Mouse (Mus musculus): Measurements from ENCODE around the gene Olfr750.
A peak's percentile ranks its signal among the peaks of the same experiment; 100 is the strongest.

The Olfr750 gene

DNA sequence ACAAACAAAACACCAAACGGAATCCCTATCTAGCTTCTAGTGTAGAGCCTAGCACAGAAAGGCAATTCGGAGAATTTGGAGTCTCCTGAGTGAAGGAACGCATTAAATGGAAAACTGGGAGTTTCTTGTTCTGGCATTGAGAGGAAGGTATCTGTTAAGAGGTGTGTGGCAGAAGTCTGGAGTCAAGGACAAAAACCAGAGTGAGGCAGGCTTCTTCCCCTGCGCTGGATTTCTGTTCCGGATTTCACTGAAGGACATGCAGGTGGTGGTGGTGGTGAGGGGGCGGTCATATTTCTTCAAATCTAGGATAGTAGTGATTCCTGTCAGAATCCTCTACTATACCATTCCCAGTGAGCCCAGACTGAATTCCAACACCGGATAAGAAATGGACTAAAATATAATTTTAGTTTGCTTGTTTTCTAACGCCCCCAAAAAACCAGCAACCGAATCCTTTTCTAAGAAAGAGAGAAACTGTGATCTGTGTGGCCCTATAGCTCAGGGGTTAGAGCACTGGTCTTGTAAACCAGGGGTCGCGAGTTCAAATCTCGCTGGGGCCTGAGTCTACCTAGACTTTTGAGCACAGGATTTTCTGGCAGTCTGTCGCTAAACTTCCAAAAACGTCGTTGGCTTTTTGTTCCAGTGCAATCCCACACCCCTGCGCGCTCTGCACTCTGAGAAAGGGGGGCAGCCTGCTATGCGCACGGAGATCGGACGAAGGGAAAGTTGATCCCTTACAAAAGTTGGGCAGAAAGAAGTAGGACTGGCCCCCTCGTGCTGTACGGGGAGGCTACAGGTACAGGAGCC is 14.1 kb upstream of the Olfr750 start:
- DNase-seq (ENCODE audit: low read depth), result peak; percentile 90

GRCm38 (mm10) chr14:51087762-51088161 is 13.5 kb upstream of the Olfr750 start:
- DNase-seq (ENCODE audit: low read depth), result no peak

DNA sequence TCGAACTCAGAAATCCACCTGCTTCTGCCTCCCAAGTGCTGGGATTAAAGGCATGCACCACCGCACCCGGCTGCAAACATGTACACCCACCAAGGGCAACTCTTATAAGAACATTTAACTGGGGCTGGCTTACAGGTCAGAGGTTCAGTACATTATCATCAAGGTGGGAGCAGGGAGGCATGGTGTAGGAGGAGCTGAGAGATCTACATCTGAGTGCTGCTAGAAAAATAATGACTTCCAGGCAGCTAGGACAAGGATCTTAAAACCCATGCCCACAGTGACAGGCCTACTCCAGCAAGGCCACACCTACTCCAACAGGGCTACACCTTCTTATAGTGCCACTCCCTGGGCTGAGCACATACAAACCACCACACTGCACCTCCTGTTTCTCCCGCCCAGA is 11.7 kb upstream of the Olfr750 start:
- peak; percentile 16 for DNase-seq (ENCODE audit: low read depth)

- DNase-seq (ENCODE audit: low read depth), result no peak
Observed at GRCm38 (mm10) chr14:51085086-51085485, 10.9 kb upstream of the Olfr750 start.

GRCm38 (mm10) chr14:51083805-51084204 is 9.6 kb upstream of the Olfr750 start:
- DNase-seq (ENCODE audit: low read depth), result no peak

DNA sequence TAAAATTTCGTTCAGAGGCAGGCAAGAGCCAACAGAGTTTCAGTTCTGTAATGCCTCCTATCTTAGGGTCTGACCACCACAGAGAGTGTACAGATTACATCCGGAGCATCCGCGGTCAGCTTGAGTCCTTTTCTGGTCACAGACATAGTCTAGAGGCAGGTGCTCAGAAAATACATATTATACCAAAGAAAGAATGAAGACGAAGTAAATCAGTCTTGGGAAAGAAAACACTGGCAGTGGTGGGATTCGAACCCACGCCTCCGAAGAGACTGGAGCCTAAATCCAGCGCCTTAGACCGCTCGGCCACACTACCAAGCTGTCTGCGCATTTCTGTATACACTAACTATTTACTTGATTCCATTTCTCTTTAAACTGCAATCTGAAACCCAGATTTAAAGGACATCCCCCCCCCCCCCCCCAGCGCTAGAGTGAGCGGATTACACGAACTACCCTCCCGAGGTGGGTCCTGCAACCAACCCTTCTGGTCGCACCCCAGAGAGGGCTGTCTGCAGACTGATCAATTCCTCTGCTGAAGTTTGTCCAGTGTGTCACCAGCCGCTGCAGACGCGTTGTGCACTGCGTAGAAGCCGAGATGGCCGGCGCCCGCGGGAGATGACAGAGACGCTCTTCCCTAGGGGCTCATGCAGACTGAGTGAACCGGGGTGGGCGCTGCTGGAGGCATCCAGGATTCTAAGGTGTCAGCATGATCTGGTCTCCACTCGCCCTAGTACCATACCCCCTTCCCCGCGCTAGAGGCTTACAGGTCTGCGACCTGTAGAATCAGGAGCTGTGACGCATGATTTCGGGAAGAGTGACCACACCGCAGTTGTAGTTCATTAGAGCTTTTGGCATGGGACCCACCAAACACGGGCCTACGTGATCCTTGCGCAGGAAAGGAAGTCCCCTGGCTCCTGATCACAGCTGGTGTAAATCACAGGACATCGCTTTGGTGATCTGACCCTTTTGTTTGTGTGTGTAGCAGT is 8.7 kb upstream of the Olfr750 start:
- no peak for DNase-seq (ENCODE audit: low read depth)

- no peak for DNase-seq (ENCODE audit: low read depth)
Observed at GRCm38 (mm10) chr14:51081035-51081434, 6.8 kb upstream of the Olfr750 start.

DNA sequence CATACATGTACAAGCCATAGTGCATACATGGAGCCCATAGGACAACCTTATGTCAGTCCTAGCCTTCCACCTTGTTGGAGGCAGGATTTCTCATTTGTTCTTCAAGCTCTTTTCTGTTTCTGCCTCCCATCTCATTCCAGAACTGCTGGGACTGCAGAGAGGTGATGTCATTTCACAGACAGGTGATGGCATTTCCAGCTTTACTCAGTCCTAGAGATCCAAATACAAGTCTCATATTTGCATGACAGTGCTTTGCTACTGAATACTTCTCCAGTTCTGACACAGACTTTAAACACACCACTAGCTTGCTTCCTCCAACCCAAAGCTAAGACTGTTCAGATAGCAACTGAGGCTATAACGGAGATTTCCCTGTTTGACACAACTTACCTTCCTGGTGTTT is 4.9 kb upstream of the Olfr750 start:
- no peak for DNase-seq (ENCODE audit: low read depth)

DNA sequence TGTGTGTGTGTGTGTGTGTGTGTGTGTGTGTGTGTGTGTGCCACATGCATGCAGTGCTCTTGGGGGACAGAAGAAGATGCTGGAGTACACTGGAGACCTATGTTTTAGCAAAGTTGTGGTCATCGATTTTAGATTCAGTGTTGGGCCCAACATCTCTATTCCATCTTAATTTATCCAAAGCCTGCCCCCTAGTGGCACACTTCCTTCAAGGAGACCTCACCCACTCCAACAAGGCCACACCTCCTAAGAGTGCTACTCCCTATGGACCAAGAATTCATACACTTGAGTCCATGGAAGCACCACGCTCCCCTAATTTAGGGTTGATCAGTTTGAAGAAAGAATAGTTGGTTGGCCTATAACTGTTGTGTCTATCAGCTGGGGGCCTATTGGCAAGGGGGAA is 4.6 kb downstream of the Olfr750 start:
- DNase-seq (ENCODE audit: low read depth), result peak; percentile 76

DNA sequence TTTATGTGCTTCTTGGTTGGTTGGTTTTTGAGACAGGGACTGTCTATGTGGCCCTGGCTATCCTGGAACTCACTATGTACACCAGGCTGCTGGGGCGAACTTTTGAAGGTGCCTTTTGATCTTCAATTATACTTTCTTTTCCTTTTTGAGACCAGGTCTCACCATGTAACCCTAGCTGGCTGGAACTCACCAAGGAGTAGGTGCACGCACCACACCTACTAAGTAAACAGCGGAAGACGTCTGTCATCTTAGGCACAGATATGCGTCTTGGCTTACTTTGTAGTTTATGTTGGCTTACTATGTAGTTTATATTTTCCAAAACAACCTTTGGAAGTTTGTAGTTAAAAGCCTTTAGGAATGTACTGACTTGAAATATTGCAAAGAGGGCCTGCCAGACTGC is 5.3 kb downstream of the Olfr750 start:
- DNase-seq (ENCODE audit: low read depth), result no peak

- no peak for DNase-seq (ENCODE audit: low read depth)
Observed at GRCm38 (mm10) chr14:51060761-51061160, 13.5 kb downstream of the Olfr750 start.

DNA sequence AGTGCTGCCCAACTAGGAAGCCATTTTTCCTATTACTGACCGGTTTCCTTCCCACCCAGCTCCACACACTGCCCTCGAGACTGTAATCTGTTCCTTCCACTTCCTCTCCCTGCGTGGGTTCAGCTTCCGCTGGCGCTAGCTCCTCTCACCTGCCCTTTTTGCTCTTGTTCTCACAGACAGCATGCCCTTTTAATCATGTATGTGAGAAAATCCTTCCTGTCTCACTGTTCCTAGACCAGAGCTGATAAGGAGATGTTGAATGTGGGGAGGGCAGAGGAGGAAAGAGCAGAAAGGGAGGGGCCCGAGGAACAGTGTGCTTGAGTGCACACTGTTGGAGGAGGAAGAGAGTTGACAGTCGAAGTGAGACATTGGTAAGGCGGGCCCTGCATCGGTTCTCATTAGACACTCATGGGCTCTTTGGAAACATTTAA is 16.8 kb downstream of the Olfr750 start, which contains the start of gene Rnase12:
Gene Rnase12, minus strand, starts transcription at position 261 of the 431 bp plus-strand sequence.
- DNase-seq (ENCODE audit: low read depth), result no peak

DNA sequence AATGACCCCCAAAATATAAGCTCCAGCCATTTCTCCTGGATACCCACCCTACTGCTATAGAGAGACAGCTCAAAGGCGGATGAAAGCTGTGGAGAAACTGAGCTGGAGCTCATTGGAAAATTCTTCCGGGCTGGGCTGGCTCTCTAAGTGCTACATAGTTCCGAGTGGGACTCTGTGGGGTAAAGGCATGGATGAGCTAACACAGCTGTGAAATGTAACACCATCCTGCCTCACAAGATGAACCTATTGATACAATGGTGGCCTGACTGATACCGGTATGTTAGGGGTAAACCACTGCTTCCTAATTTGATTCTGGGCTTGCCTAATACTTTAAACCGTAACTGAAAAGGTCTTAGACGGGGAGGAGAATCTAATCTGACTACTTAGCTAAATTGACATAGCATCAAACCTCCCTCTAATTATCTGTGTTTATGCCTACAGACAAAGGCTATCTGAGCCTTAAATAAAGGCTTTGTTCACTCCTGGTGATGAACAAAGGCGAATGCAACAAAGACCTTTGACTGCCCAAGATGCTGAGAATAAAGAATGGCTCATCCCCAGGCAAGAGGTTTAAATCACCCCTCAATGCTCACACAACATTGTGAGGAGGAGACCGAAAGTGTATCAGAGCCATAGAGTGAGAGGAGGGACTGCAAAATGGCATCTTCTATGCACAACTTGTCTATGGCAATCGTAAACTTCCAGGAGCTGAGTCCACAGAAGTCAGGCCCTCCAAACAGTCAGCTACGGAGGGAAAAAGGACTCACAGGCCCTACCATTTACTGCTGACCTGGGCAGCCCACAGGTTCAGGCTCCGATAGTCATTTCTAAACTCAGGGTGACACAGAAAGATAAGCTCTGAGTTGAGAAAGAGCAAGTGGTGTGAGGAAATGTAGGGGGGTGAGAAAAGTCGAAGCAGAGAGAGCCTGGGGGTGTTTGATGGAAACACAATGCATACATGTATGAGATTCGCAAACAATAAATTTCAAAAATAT is 19.7 kb downstream of the Olfr750 start:
- peak; percentile 40 for DNase-seq (ENCODE audit: low read depth)

GRCm38 (mm10) chr14:51053176-51053575 is 21.1 kb downstream of the Olfr750 start:
- DNase-seq (ENCODE audit: low read depth), result no peak

DNA sequence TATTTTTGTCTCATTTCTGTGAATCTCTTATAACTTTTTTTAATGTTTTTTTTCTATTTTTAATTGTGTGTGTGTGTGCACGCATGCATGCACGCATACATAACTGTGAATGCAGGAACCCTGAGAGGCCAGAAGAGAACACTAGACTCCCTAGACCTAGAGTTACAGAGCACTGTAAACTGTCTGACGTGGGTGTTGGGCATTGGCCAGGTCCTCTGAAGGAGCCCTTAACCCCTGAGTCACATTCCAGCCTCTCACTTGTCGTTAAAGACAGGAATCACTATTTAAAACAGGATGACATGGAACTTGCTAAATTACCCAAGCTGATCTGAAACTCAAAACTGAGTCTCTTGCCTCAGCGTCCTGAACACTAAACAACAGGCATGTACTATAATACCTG is 22.3 kb downstream of the Olfr750 start:
- DNase-seq (ENCODE audit: low read depth), result no peak

DNA sequence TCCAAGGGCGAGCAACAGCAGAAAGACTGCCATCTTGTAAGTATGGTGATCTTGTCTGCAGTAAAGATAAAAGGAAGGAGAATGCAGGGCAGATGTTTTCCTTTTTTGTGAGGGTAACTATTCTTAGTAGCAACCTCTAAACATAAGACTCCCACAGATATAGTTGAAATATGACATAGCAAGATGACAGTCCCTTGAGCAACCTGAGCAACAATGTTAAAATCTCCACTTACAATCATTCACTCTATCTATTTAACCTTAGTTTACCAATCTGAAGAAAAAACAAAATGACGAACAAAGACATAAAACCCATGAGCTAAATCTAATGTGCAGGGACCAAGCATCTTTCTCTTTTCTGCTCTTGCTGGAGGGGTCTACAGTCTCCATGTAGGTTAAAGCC is 24.2 kb downstream of the Olfr750 start, which contains the start of gene Rnase11:
Gene Rnase11, minus strand, starts transcription at position 101 of the 400 bp plus-strand sequence.
- no peak for DNase-seq (ENCODE audit: low read depth)

DNA sequence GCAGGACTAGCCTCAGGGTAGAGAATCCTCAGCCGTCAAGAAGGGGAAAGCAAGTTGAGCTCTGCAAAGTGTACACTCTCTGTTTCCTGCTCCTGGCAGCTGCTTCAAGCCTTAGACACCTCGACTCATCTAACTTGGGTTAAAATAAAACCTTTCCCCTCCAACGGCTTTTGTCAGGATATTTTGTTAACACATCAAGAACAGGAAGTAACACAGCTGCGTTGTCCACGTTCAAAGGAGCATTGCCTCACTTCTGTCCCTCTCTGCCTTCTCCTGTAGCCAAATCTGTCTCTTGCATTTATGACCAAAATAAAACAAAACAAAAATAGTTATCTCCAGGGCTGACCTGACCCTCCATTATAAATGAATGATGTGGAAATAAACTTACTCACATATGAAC is 26.4 kb downstream of the Olfr750 start:
- no peak for DNase-seq (ENCODE audit: low read depth)

DNA sequence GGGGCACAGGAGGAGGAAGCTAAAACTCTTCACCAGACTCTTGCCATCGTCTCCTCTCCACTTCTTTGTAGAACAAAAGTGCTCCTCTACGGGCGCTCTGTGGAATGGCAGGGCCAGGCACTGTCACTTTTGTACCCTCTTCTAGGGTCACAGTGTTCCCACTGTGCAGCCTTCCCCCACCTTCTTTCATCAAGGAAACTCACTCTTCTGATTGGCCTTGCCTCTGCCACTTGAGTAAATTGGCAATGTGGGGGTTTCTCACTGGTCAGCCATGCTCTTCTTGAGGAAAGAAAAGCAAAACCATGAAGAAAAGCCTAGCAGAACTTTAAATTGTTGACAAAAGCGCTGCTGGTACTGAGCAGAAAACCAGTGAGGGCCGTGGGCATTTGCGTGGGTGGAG is 32.5 kb downstream of the Olfr750 start, which contains the start of gene Rnase9:
Gene Rnase9, minus strand, starts transcription at position 101 of the 400 bp plus-strand sequence.
- no peak for DNase-seq (ENCODE audit: low read depth)

GRCm38 (mm10) chr14:51036214-51036613 is 38.0 kb downstream of the Olfr750 start:
- no peak for DNase-seq (ENCODE audit: low read depth)

DNA sequence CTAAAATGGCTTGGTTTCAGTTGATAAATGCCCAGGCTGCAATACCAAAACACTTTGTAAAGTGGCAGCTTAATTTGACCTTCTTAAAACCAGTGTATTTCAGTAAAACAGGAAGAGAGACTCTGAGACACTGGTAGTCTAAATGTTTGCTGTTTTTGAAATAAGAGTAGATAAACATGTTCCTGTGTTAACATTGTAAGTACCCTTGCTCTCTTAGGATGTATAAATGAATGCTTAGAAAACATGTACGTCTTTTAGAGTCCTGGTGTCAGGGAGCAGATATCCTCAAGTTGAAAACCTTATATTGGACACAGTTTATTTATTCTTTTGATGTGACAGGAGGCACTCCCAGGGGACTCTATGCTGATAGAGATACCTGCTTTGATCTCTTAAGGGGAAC is 39.0 kb downstream of the Olfr750 start:
- DNase-seq (ENCODE audit: low read depth), result no peak

GRCm38 (mm10) chr14:51027387-51028155 is 46.7 kb downstream of the Olfr750 start:
- DNase-seq (ENCODE audit: low read depth), result peak; percentile 59

All from 416B (cell line).